Mouse (Mus musculus): Measurements from ENCODE around the gene Prom2. TPM values are rescaled to one million over a fixed set of nuclear protein-coding genes. Genes with fewer than 3 reads are reported as not detected.

Gene Prom2
- polyA plus RNA-seq, 1 experiment: 0.42 TPM

DNA sequence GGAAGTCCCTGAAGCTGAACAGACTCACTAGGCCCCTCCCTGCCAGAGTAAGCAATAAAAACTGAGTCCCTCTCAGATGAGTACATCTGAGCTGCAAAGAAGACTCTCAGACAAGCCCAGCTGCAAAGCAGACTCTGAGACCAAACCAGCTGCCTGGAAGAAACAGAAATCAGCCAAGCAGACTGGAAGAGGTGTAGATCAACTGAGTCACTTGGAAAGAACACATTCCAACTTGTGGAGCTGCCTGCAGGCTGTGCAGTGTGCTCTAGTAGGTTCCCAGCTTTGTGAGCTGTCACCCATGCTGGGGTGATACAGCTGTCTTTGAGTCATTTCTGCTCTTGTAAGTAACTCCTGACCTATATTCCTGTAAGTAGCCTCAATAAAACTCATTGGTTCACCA, 8.4 kb upstream of the Prom2 start:
- no peak for TF ChIP-seq POLR2A (IDR thresholded peaks at IDR 0.05; ENCODE audit: borderline replicate concordance, extremely low read depth, insufficient read depth, insufficient read length, poor library complexity, severe bottlenecking)
- TF ChIP-seq CTCF (IDR thresholded peaks at IDR 0.05; ENCODE audit: borderline replicate concordance, extremely low read depth, insufficient read depth, insufficient read length): no peak
- DNase-seq (ENCODE audit: low read depth): no peak

DNA sequence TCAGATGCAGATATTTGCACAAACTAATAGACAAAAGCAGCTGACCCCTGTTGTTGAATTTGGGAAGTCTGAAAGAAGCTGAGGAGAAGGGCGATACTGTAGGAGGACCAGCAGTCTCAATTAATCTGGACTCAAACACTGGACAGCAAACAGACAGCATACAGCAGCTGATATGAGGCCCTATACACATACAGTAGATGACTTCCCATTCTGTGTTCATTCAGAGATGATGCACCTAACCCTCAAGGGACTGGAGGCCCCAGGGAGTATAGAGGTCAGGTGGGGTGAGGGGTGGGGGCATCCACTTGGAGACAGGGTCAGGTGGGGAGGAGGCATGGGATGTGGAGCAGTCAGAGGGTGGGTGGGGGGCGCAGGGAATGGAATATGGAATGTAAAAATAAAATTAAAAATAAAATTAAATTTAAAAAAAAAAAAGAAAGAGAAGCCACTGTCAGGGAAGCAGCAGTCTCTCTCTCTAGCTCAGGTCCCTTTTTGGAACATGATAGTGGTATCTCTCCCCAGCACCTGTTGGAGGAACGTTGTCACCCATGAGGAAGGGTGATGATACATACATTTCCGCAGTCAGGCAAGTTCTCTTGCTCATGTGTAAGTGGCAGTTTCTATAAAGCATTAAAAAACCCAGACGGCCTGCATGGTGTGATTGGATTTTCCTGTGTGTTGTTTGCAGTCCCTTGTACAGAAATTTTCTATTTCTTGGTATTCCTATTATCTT, 7.2 kb upstream of the Prom2 start:
- TF ChIP-seq POLR2A (IDR thresholded peaks at IDR 0.05; ENCODE audit: borderline replicate concordance, extremely low read depth, insufficient read depth, insufficient read length, poor library complexity, severe bottlenecking) (no peak), CTCF (IDR thresholded peaks at IDR 0.05; ENCODE audit: borderline replicate concordance, extremely low read depth, insufficient read depth, insufficient read length) (no peak)
- no peak for DNase-seq (ENCODE audit: low read depth)

DNA sequence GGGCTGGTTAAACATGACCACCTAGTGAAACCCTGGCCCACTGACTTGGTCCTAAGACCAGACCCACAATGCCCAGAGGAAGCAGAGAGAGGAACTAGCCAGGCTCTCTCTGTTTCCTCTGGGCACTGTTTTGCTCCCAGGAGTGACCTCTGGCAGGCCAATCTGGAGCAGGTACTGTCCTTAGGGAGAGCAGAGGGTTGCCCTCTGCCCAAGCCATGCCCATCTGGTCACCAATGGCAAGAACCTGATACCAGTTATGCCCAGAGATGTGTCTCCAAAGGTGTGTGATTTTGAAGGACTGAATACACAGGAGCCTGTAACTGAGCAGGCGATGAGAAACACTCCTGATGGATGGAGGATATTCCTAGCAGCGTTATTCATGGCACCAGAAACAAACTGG, 430 bp upstream of the Prom2 start:
- DNase-seq (ENCODE audit: low read depth): no peak
- TF ChIP-seq POLR2A (IDR thresholded peaks at IDR 0.05; ENCODE audit: borderline replicate concordance, extremely low read depth, insufficient read depth, insufficient read length, poor library complexity, severe bottlenecking) (no peak), CTCF (IDR thresholded peaks at IDR 0.05; ENCODE audit: borderline replicate concordance, extremely low read depth, insufficient read depth, insufficient read length) (no peak)

DNA sequence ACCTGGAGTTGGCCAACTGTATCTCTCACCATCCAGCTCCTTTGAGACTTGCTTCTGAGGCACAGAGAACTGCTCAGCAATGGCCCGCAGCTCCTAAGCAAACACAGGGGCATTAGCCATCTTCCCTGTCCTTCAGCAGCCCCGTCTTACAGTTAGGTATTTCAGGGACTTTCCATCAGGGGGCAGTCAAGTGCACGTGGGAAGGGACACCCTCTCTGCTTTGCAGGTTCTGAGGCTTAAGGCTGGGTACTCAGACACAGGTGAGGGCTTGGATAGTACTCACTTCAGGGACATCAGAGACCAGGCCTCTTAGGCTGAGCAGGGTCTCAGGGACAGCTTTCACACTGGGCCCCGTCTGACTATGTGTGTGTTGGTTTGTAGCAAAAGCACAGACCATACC, 1.8 kb downstream of the Prom2 start:
- no peak for DNase-seq (ENCODE audit: low read depth)
- TF ChIP-seq CTCF (IDR thresholded peaks at IDR 0.05; ENCODE audit: borderline replicate concordance, extremely low read depth, insufficient read depth, insufficient read length) (peak; percentile 48; the same call in 1 of the 2 replicates), POLR2A (IDR thresholded peaks at IDR 0.05; ENCODE audit: borderline replicate concordance, extremely low read depth, insufficient read depth, insufficient read length, poor library complexity, severe bottlenecking) (no peak)

DNA sequence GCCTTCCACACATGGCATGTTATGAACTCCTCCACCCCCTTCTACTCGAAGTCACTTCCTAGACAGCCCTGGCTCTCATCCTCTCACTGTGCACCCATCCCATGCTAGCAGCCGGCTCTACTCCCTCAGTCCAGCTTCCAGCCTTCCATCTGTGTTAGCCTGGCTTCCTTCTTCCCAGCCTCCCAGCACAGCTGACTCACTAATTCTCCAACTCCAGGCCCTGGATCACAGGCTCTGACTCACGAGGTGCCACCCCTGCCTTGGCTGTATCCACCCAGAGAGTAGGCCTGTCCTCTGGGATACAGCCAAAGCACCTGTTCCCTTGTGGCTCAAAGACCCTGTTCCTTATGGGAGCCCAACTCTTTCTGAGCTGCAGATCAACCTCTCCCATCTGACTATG, 3.7 kb downstream of the Prom2 start:
- DNase-seq (ENCODE audit: low read depth): no peak
- TF ChIP-seq POLR2A (IDR thresholded peaks at IDR 0.05; ENCODE audit: borderline replicate concordance, extremely low read depth, insufficient read depth, insufficient read length, poor library complexity, severe bottlenecking) (no peak), CTCF (IDR thresholded peaks at IDR 0.05; ENCODE audit: borderline replicate concordance, extremely low read depth, insufficient read depth, insufficient read length) (no peak)

DNA sequence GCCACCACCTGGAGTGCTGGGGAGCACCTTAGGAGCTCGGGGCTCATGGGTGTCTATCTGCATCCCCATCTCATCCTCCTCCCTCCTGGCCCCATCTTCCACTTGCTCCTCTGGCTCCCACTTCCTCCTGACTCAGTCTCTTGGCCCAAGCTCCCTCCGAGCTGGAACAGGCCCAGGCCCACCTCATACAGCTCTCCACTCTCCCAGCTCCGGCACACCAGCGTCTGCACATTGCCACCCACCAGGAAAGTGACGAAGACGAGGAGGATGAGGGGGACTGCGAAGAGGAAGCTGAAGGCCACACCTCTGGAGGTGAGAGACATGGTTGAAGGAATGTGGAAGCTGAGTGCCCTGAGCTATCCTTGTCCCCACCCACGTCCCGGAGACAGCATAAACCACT, 5.9 kb downstream of the Prom2 start:
- TF ChIP-seq CTCF (IDR thresholded peaks at IDR 0.05; ENCODE audit: borderline replicate concordance, extremely low read depth, insufficient read depth, insufficient read length) (no peak), POLR2A (IDR thresholded peaks at IDR 0.05; ENCODE audit: borderline replicate concordance, extremely low read depth, insufficient read depth, insufficient read length, poor library complexity, severe bottlenecking) (no peak)
- DNase-seq (ENCODE audit: low read depth): no peak

DNA sequence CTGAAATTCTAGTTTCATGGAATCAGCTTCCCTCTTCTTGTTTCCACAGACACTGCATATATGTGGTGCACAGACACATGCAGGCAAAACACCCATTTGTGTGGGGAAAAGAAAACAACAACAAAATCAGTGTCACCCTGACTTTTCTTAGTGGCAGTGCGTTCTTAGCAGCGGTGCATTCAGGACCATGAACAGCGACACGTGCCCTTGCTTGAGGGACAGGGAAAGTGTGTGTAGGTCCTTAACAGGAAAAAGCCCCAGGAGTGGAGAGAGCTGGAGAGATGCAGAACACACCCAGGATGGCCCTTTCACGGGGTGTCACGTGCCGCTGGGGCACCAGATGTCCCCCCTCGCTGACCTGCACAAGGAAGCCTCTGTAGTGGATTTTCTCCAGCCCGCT, 8.9 kb downstream of the Prom2 start:
- TF ChIP-seq POLR2A (IDR thresholded peaks at IDR 0.05; ENCODE audit: borderline replicate concordance, extremely low read depth, insufficient read depth, insufficient read length, poor library complexity, severe bottlenecking) (no peak), CTCF (IDR thresholded peaks at IDR 0.05; ENCODE audit: borderline replicate concordance, extremely low read depth, insufficient read depth, insufficient read length) (no peak)
- DNase-seq (ENCODE audit: low read depth): no peak

DNA sequence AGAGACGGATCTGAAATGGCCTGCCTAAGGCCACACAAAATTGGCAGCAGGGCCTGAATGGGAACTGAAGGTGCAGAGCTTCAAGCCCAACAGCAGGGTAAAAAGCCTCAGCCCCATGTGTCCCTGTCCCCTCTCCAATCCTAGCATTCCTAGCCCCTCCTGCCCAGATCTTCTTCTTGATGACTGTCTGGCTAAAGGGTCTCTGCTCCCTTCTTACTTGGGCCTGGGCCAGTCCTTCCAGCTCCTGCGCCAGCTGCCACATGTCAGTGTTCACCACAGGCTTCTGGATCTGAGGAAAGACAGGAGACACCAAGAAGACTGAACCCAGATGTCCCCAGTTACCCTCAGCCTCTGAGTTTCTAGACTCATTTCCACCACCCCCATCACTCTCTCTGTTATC, 9.7 kb downstream of the Prom2 start:
- TF ChIP-seq POLR2A (IDR thresholded peaks at IDR 0.05; ENCODE audit: borderline replicate concordance, extremely low read depth, insufficient read depth, insufficient read length, poor library complexity, severe bottlenecking): no peak
- TF ChIP-seq CTCF (IDR thresholded peaks at IDR 0.05; ENCODE audit: borderline replicate concordance, extremely low read depth, insufficient read depth, insufficient read length): no peak
- no peak for DNase-seq (ENCODE audit: low read depth)

DNA sequence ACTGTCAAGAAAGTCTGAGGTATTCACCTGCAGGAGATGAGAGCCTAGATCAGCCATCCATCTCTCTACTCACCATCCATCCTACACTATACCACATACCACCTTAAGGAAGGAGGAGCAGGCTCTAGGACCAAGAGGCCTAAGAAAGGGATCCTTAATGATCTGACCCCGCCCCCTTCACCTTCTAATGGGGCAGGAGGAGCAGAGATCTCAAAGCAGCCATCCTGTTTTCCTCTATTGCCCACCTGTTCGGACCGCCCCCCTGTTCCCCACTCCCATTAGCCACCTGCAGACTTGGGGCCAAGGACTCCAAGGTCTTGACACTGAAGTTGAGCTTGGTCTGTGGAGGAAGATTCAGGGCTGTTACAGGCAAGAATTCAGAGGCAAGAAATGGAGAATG, 10.8 kb downstream of the Prom2 start:
- no peak for DNase-seq (ENCODE audit: low read depth)
- TF ChIP-seq POLR2A (IDR thresholded peaks at IDR 0.05; ENCODE audit: borderline replicate concordance, extremely low read depth, insufficient read depth, insufficient read length, poor library complexity, severe bottlenecking): no peak
- TF ChIP-seq CTCF (IDR thresholded peaks at IDR 0.05; ENCODE audit: borderline replicate concordance, extremely low read depth, insufficient read depth, insufficient read length): no peak

DNA sequence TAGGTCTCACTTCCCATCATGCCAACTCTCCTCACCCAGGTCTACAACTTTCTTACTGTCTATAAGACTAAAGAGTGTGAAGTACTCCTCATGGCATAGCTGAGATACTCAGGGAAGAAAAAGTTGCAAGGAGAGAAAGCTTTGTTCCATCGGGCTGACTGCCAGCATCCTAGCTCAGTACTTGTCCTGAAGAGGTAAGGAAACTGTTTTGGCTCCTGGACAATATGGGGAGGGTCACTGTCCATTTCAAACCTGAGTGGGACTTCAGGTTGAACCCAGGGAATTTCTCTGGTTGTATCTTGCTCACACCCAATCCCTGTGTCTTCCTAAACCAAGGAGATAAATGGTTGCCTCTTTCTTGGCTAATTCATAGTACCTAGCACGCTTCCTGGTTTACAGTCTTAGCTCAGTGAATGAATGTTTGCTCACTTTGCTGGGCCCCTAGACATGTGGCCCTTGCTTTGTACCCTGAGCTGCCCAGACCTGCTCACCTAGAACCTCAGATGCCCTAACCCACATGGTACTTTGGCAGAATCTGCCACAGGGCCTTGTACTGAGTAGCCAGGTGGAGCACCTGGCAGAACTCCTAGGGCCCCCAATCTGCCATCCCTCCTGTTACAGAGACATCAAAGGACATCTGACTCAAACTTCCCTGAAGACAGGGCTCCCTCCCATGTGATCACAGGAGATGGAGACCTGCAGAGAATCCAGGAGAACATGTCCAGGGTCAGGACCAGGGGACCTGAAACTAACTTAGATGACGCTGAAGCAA, 16.1 kb downstream of the Prom2 start:
- TF ChIP-seq CTCF (IDR thresholded peaks at IDR 0.05; ENCODE audit: borderline replicate concordance, extremely low read depth, insufficient read depth, insufficient read length) (no peak), POLR2A (IDR thresholded peaks at IDR 0.05; ENCODE audit: borderline replicate concordance, extremely low read depth, insufficient read depth, insufficient read length, poor library complexity, severe bottlenecking) (no peak)
- DNase-seq (ENCODE audit: low read depth): no peak

DNA sequence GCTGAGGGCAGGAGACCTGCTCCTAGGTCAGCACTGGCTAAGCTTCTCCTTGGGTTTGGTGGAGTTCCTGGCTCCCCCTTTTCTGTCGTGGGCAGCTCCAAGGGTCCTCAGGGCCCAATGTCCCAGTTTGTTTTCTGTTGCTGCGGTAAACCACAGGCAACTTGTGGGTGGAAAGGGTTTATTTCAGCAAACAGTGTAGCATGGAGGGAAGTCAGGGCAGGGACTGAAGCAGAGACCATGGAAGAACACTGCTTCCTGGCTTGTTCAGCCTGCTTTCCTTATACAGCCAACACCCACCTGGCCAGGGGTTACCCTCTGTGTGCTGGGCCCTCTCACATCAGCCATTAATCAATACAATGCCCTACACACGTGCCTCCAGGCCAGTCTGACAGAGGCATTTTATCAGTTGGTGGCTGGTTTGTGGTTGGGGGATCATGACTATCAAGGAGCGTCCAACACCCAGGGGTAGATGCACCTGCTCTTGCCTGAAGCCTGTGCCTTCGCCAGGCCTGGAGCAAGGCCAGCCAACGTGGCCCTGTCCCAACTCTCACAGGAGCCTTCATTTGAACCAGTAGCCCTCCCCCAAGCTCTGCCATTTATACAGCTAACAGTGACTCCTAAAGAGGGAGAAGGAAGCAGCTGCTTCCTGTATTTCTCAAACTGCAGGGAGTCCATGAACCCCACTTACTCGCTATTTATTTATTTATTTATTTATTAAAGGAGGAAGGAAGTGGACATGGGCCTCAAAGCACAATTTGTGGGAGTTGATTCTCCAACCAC, 17.1 kb downstream of the Prom2 start:
- DNase-seq (ENCODE audit: low read depth): peak; percentile 65
- TF ChIP-seq POLR2A (IDR thresholded peaks at IDR 0.05; ENCODE audit: borderline replicate concordance, extremely low read depth, insufficient read depth, insufficient read length, poor library complexity, severe bottlenecking) (no peak), CTCF (IDR thresholded peaks at IDR 0.05; ENCODE audit: borderline replicate concordance, extremely low read depth, insufficient read depth, insufficient read length) (no peak)
